In genomic region chr6:141797837-141798236, GRCm38 (mm10) we compare ENCODE assay signal across 9 mouse cellular contexts. TPM values are rescaled to one million over a fixed set of nuclear protein-coding genes. Genes with fewer than 3 reads are reported as not detected.
DNase-seq lines count a peak whose midpoint lies in the region; ATAC-seq and TF ChIP-seq lines count a peak whose summit lies in the region.
"Had no signal": no experiment of that assay in that cellular context is flagged by ENCODE, and none has a peak within 500 bp of the region (broad histone marks: within the 10 kb centered on the region; RNA-seq: fewer than 3 reads in every experiment).

No protein-coding gene starts in this region.

- no peaks in the 10 kb centered on the region for H3K4me1 ChIP-seq in ES-E14 (ENCODE audit: control insufficient read depth in 2 of 2, insufficient read depth in 2 of 2, low read length in 2 of 2, poor library complexity in 1 of 2)
- H3K4me1 ChIP-seq in forebrain, embryonic 10.5 days = no peaks in the 10 kb centered on the region
- no peaks in the 10 kb centered on the region for H3K4me1 ChIP-seq in intestine, embryonic 15.5 days (replicated peaks)
- H3K4me1 ChIP-seq: liver, embryonic 13.5 days had no signal

- no peaks in the 10 kb centered on the region for H3K9me3 ChIP-seq in ES-E14 (ENCODE audit: control insufficient read depth, insufficient read depth, low read depth, low read length)
- H3K9me3 ChIP-seq in forebrain, embryonic 10.5 days = no peaks in the 10 kb centered on the region
- H3K9me3 ChIP-seq in intestine, embryonic 15.5 days = no peaks in the 10 kb centered on the region
- H3K9me3 ChIP-seq: liver, embryonic 13.5 days had no signal

- H3K4me3 ChIP-seq in ES-E14 (ENCODE audit: insufficient read depth in 1 of 2, low read depth in 1 of 2, low read length in 2 of 2, poor library complexity in 1 of 2, severe bottlenecking in 1 of 2) = no peak overlapping the region
- no peak overlapping the region for H3K4me3 ChIP-seq in forebrain, embryonic 10.5 days
- H3K4me3 ChIP-seq in intestine, embryonic 15.5 days (replicated peaks) = no peak overlapping the region
- H3K4me3 ChIP-seq: liver, embryonic 13.5 days had no signal

- no peaks in the 10 kb centered on the region for H3K36me3 ChIP-seq in ES-E14 (ENCODE audit: control insufficient read depth, insufficient read depth, low read length, poor library complexity, severe bottlenecking)
- no peaks in the 10 kb centered on the region for H3K36me3 ChIP-seq in forebrain, embryonic 10.5 days (replicated peaks)
- no peaks in the 10 kb centered on the region for H3K36me3 ChIP-seq in intestine, embryonic 15.5 days
- H3K36me3 ChIP-seq: liver, embryonic 13.5 days had no signal

- H3K4me2 ChIP-seq in intestine, embryonic 15.5 days (replicated peaks) = no peak overlapping the region
- H3K4me2 ChIP-seq: liver, embryonic 13.5 days had no signal

- ATAC-seq in intestine, embryonic 15.5 days = peak; percentile 65; the same call in 1 of the 2 replicates
- no peak for ATAC-seq in CD4-positive, CD25-positive, alpha-beta regulatory T cell, adult 4 months

- H3K27me3 ChIP-seq in forebrain, embryonic 10.5 days (ENCODE audit: poor library complexity, severe bottlenecking) = no peaks in the 10 kb centered on the region
- no peaks in the 10 kb centered on the region for H3K27me3 ChIP-seq in intestine, embryonic 15.5 days (replicated peaks)
- H3K27me3 ChIP-seq: liver, embryonic 13.5 days had no signal

- DNase-seq in ES-E14 (ENCODE audit: low read depth, low spot score) (peak; percentile 54), WW6 (ENCODE audit: low read depth, low spot score) (peak; percentile 29)
- peak; percentile 21 for DNase-seq in forebrain, embryonic 10.5 days (ENCODE audit: extremely low spot score, low spot score)
- DNase-seq in left cerebral cortex, postnatal 14 days (ENCODE audit: low spot score in 2 of 2) = peak; percentile 19 to 29
- DNase-seq in neural tube, embryonic 10.5 days (ENCODE audit: extremely low spot score, low spot score) = peak; percentile 36
- no peak for DNase-seq in ovary, postnatal 36 days (ENCODE audit: low spot score)
- DNase-seq: liver, embryonic 13.5 days had no signal

- no peak overlapping the region for H3K27ac ChIP-seq in ES-E14 (ENCODE audit: insufficient read depth, low read depth, low read length, poor library complexity, severe bottlenecking)
- H3K27ac ChIP-seq in forebrain, embryonic 10.5 days = no peak overlapping the region
- no peak overlapping the region for H3K27ac ChIP-seq in intestine, embryonic 15.5 days
- H3K27ac ChIP-seq: liver, embryonic 13.5 days had no signal

- intact Hi-C loops in left cerebral cortex, postnatal 14 days (cut with DNase I) = no loop called here

- in situ Hi-C loops in ES-E14 (cut with MboI; ENCODE audit: low sequenced_read_pairs in 2 of 2, unreplicated experiment in 2 of 2) = loop anchor here (5.0 to 10.0 kb wide), 2 partner anchors 303 to 306 kb away; no protein-coding TSS in a partner anchor

- WGBS in forebrain, embryonic 10.5 days = 21% methylated on average over 1 of the region's 1 CpGs
- 30% methylated on average over 1 of the region's 1 CpGs for WGBS in intestine, embryonic 15.5 days

- H3K9ac ChIP-seq in ES-E14 (ENCODE audit: insufficient read depth, low read depth, low read length, poor library complexity, severe bottlenecking) = no peak overlapping the region
- H3K9ac ChIP-seq in intestine, embryonic 15.5 days = no peak overlapping the region
- H3K9ac ChIP-seq: liver, embryonic 13.5 days had no signal

TF ChIP-seq in ES-E14, 5 proteins besides CTCF, POLR2A, EP300 and RAD21:
- TF ChIP-seq ZC3H11A (IDR thresholded peaks at IDR 0.05; ENCODE audit: borderline replicate concordance, low read depth, low read length) = peak; percentile 96
- TF ChIP-seq ZNF384 (IDR thresholded peaks at IDR 0.05; ENCODE audit: low read depth, low read length) = no peak
- TF ChIP-seq CHD2 (IDR thresholded peaks at IDR 0.05; ENCODE audit: low read depth, low read length) = no peak
- TF ChIP-seq MAFK (IDR thresholded peaks at IDR 0.05; ENCODE audit: insufficient read depth, low read depth, low read length) = peak; percentile 88
- no peak for TF ChIP-seq HCFC1 (IDR thresholded peaks at IDR 0.05; ENCODE audit: borderline replicate concordance, insufficient read depth, low read length)

RNA-seq across cellular contexts. Expression of gene Gm5724, which starts 24.2 kb away (rescaled TPM):
- total RNA-seq in ES-E14 (2012; rRNA removed) = 0.16 and 0.27 TPM in 2 replicates
- polyA plus RNA-seq in forebrain, embryonic 10.5 days (2016; fragmentation: Nextera tagmentation; extraction: Ambion mirVana) = not detected in 2 replicates
- not detected in 2 replicates for polyA plus RNA-seq in intestine, embryonic 15.5 days (2015; fragmentation: Nextera tagmentation; extraction: Ambion mirVana)
- total RNA-seq in left cerebral cortex, postnatal 14 days (2021) = not detected
- polyA plus RNA-seq in CD4-positive, CD25-positive, alpha-beta regulatory T cell, adult 4 months (2017; shearing (Covaris generic)) = not detected
- polyA plus RNA-seq: liver, embryonic 13.5 days had no signal

RNA-seq across cellular contexts. Expression of gene Slco1a4, which starts 58.2 kb away (rescaled TPM):
- total RNA-seq in ES-E14 (2012; rRNA removed) = not detected in 2 replicates
- polyA plus RNA-seq in forebrain, embryonic 10.5 days (2016; fragmentation: Nextera tagmentation; extraction: Ambion mirVana) = not detected in 2 replicates
- not detected in 2 replicates for polyA plus RNA-seq in intestine, embryonic 15.5 days (2015; fragmentation: Nextera tagmentation; extraction: Ambion mirVana)
- 10 to 100 TPM; 30.7 to 32.4 TPM for total RNA-seq in left cerebral cortex, postnatal 14 days (2021)
- under 1 TPM in 1 of 2 experiments, not detected in 1; 0.43 TPM for polyA plus RNA-seq in CD4-positive, CD25-positive, alpha-beta regulatory T cell, adult 4 months (2017; shearing (Covaris generic))
- polyA plus RNA-seq: liver, embryonic 13.5 days had no signal
